Mouse (Mus musculus): ENCODE data around the gene Sbf1. TPM values are rescaled to one million over a fixed set of nuclear protein-coding genes. Genes with fewer than 3 reads are reported as not detected.

Sbf1 gene
- polyA plus RNA-seq, 1 experiment: 222 TPM

GRCm38 (mm10) chr15:89307461-89307860, 7.7 kb downstream of the Sbf1 start:
- Histone ChIP-seq H3K4me3 (no peak overlapping the region), H3ac (ENCODE audit: control insufficient read depth, insufficient read length) (no peak overlapping the region), H3K79me2 (ENCODE audit: control insufficient read depth, insufficient read depth) (peaks cover 80% of the 10 kb centered on the region), H3K36me3 (ENCODE audit: control insufficient read depth, insufficient read depth) (peaks cover 35% of the 10 kb centered on the region), H3K27me3 (ENCODE audit: control insufficient read depth, insufficient read depth, insufficient read length) (no peaks in the 10 kb centered on the region), H3K4me2 (ENCODE audit: low read depth) (no peak overlapping the region)
- peak in 1 of 3 experiments; percentile 2 for TF ChIP-seq MYOG (IDR thresholded peaks at IDR 0.05; ENCODE audit: control insufficient read depth in 1 of 3, insufficient read depth in 1 of 3, insufficient read length in 2 of 3, low read depth in 2 of 3)
- TF ChIP-seq MAX (IDR thresholded peaks at IDR 0.05; ENCODE audit: low read depth): no peak

GRCm38 (mm10) chr15:89305966-89306365, 9.1 kb downstream of the Sbf1 start:
- Histone ChIP-seq H3K4me3 (no peak overlapping the region), H3K27me3 (ENCODE audit: control insufficient read depth, insufficient read depth, insufficient read length) (no peaks in the 10 kb centered on the region), H3K79me2 (ENCODE audit: control insufficient read depth, insufficient read depth) (peaks cover 65% of the 10 kb centered on the region), H3ac (ENCODE audit: control insufficient read depth, insufficient read length) (no peak overlapping the region), H3K36me3 (ENCODE audit: control insufficient read depth, insufficient read depth) (peaks cover 50% of the 10 kb centered on the region), H3K4me2 (ENCODE audit: low read depth) (no peak overlapping the region)
- TF ChIP-seq E2F4 (IDR thresholded peaks at IDR 0.05; ENCODE audit: insufficient read depth): no peak
- TF ChIP-seq MYOD1 (IDR thresholded peaks at IDR 0.05; ENCODE audit: control insufficient read depth in 1 of 3, insufficient read length in 2 of 3, low read depth in 2 of 3): no peak
- no peak for TF ChIP-seq TCF3 (IDR thresholded peaks at IDR 0.05; ENCODE audit: insufficient read length, low read depth)
- no peak for TF ChIP-seq CEBPB (IDR thresholded peaks at IDR 0.05; ENCODE audit: insufficient read depth, poor library complexity, severe bottlenecking)
- TF ChIP-seq POLR2A (IDR thresholded peaks at IDR 0.05; ENCODE audit: insufficient read length, low read depth): no peak
- no peak for TF ChIP-seq SRF (IDR thresholded peaks at IDR 0.05; ENCODE audit: control insufficient read depth, insufficient read length, low read depth)
- no peak for TF ChIP-seq USF1 (IDR thresholded peaks at IDR 0.05; ENCODE audit: low read depth)
- TF ChIP-seq POLR2AphosphoS2 (IDR thresholded peaks at IDR 0.05; ENCODE audit: insufficient read length, low read depth): no peak
- TF ChIP-seq MAX (IDR thresholded peaks at IDR 0.05; ENCODE audit: low read depth): no peak
- TF ChIP-seq REST (IDR thresholded peaks at IDR 0.05; ENCODE audit: insufficient read depth, insufficient read length): no peak
- TF ChIP-seq MYOG (IDR thresholded peaks at IDR 0.05; ENCODE audit: control insufficient read depth in 1 of 3, insufficient read depth in 1 of 3, insufficient read length in 2 of 3, low read depth in 2 of 3): no peak
- TF ChIP-seq TCF12 (IDR thresholded peaks at IDR 0.05; ENCODE audit: insufficient read depth, poor library complexity, severe bottlenecking): no peak

GRCm38 (mm10) chr15:89300600-89300999, 14.5 kb downstream of the Sbf1 start:
- Histone ChIP-seq H3K79me2 (ENCODE audit: control insufficient read depth, insufficient read depth) (peaks cover 12% of the 10 kb centered on the region), H3ac (ENCODE audit: control insufficient read depth, insufficient read length) (no peak overlapping the region), H3K4me2 (ENCODE audit: low read depth) (no peak overlapping the region), H3K27me3 (ENCODE audit: control insufficient read depth, insufficient read depth, insufficient read length) (no peaks in the 10 kb centered on the region), H3K36me3 (ENCODE audit: control insufficient read depth, insufficient read depth) (peaks cover 74% of the 10 kb centered on the region), H3K4me3 (no peak overlapping the region)
- TF ChIP-seq MYOD1 (IDR thresholded peaks at IDR 0.05; ENCODE audit: control insufficient read depth in 1 of 3, insufficient read length in 2 of 3, low read depth in 2 of 3): no peak
- no peak for TF ChIP-seq REST (IDR thresholded peaks at IDR 0.05; ENCODE audit: insufficient read depth, insufficient read length)
- TF ChIP-seq TCF12 (IDR thresholded peaks at IDR 0.05; ENCODE audit: insufficient read depth, poor library complexity, severe bottlenecking): no peak
- TF ChIP-seq POLR2A (IDR thresholded peaks at IDR 0.05; ENCODE audit: insufficient read length, low read depth): no peak
- no peak for TF ChIP-seq CEBPB (IDR thresholded peaks at IDR 0.05; ENCODE audit: insufficient read depth, poor library complexity, severe bottlenecking)
- TF ChIP-seq MYOG (IDR thresholded peaks at IDR 0.05; ENCODE audit: control insufficient read depth in 1 of 3, insufficient read depth in 1 of 3, insufficient read length in 2 of 3, low read depth in 2 of 3): no peak
- no peak for TF ChIP-seq TCF3 (IDR thresholded peaks at IDR 0.05; ENCODE audit: insufficient read length, low read depth)
- no peak for TF ChIP-seq POLR2AphosphoS2 (IDR thresholded peaks at IDR 0.05; ENCODE audit: insufficient read length, low read depth)
- TF ChIP-seq MAX (IDR thresholded peaks at IDR 0.05; ENCODE audit: low read depth): no peak
- TF ChIP-seq USF1 (IDR thresholded peaks at IDR 0.05; ENCODE audit: low read depth): no peak
- TF ChIP-seq E2F4 (IDR thresholded peaks at IDR 0.05; ENCODE audit: insufficient read depth): no peak
- TF ChIP-seq SRF (IDR thresholded peaks at IDR 0.05; ENCODE audit: control insufficient read depth, insufficient read length, low read depth): no peak

GRCm38 (mm10) chr15:89300180-89300579, 14.9 kb downstream of the Sbf1 start:
- no peak overlapping the region for H3K4me2 ChIP-seq (ENCODE audit: low read depth)
- H3K4me3 ChIP-seq: no peak overlapping the region
- no peaks in the 10 kb centered on the region for H3K27me3 ChIP-seq (ENCODE audit: control insufficient read depth, insufficient read depth, insufficient read length)
- H3ac ChIP-seq (ENCODE audit: control insufficient read depth, insufficient read length): no peak overlapping the region
- TF ChIP-seq REST (IDR thresholded peaks at IDR 0.05; ENCODE audit: insufficient read depth, insufficient read length) (peak; percentile 1), CEBPB (IDR thresholded peaks at IDR 0.05; ENCODE audit: insufficient read depth, poor library complexity, severe bottlenecking) (no peak), USF1 (IDR thresholded peaks at IDR 0.05; ENCODE audit: low read depth) (no peak), POLR2AphosphoS2 (IDR thresholded peaks at IDR 0.05; ENCODE audit: insufficient read length, low read depth) (peak; percentile 58)
- H3K36me3 ChIP-seq (ENCODE audit: control insufficient read depth, insufficient read depth): peaks cover 73% of the 10 kb centered on the region
- peaks cover 7% of the 10 kb centered on the region for H3K79me2 ChIP-seq (ENCODE audit: control insufficient read depth, insufficient read depth)

GRCm38 (mm10) chr15:89297695-89298094, 17.4 kb downstream of the Sbf1 start:
- Histone ChIP-seq H3K79me2 (ENCODE audit: control insufficient read depth, insufficient read depth) (no peaks in the 10 kb centered on the region), H3K27me3 (ENCODE audit: control insufficient read depth, insufficient read depth, insufficient read length) (no peaks in the 10 kb centered on the region), H3K36me3 (ENCODE audit: control insufficient read depth, insufficient read depth) (peaks cover 58% of the 10 kb centered on the region), H3K4me2 (ENCODE audit: low read depth) (no peak overlapping the region), H3K4me3 (no peak overlapping the region), H3ac (ENCODE audit: control insufficient read depth, insufficient read length) (no peak overlapping the region)
- no peak for TF ChIP-seq MYOD1 (IDR thresholded peaks at IDR 0.05; ENCODE audit: control insufficient read depth in 1 of 3, insufficient read length in 2 of 3, low read depth in 2 of 3)
- TF ChIP-seq SRF (IDR thresholded peaks at IDR 0.05; ENCODE audit: control insufficient read depth, insufficient read length, low read depth): no peak
- TF ChIP-seq USF1 (IDR thresholded peaks at IDR 0.05; ENCODE audit: low read depth): no peak
- no peak for TF ChIP-seq CEBPB (IDR thresholded peaks at IDR 0.05; ENCODE audit: insufficient read depth, poor library complexity, severe bottlenecking)
- TF ChIP-seq TCF12 (IDR thresholded peaks at IDR 0.05; ENCODE audit: insufficient read depth, poor library complexity, severe bottlenecking): no peak
- no peak for TF ChIP-seq REST (IDR thresholded peaks at IDR 0.05; ENCODE audit: insufficient read depth, insufficient read length)
- TF ChIP-seq MYOG (IDR thresholded peaks at IDR 0.05; ENCODE audit: control insufficient read depth in 1 of 3, insufficient read depth in 1 of 3, insufficient read length in 2 of 3, low read depth in 2 of 3): no peak
- TF ChIP-seq TCF3 (IDR thresholded peaks at IDR 0.05; ENCODE audit: insufficient read length, low read depth): no peak
- TF ChIP-seq POLR2AphosphoS2 (IDR thresholded peaks at IDR 0.05; ENCODE audit: insufficient read length, low read depth): no peak
- TF ChIP-seq E2F4 (IDR thresholded peaks at IDR 0.05; ENCODE audit: insufficient read depth): no peak
- TF ChIP-seq MAX (IDR thresholded peaks at IDR 0.05; ENCODE audit: low read depth): no peak
- TF ChIP-seq POLR2A (IDR thresholded peaks at IDR 0.05; ENCODE audit: insufficient read length, low read depth): no peak
